Mouse (Mus musculus): ENCODE measurements around the gene Clcnka. TPM values are rescaled to one million over a fixed set of nuclear protein-coding genes. Genes with fewer than 3 reads are reported as not detected.

The Clcnka gene
- polyA plus RNA-seq, 1 experiment from 2014 or later = not detected

GRCm38 (mm10) chr4:141429847-141430246 lies 31.3 kb upstream of the Clcnka start:
- peaks cover 2% of the 10 kb centered on the region; the same call in 1 of the 2 replicates for H3K27me3 ChIP-seq (replicated peaks)
- no peak overlapping the region for H3K27ac ChIP-seq (replicated peaks)
- ATAC-seq (ENCODE audit: extremely low read depth, insufficient number of reproducible peaks, low FRiP score, low TSS enrichment) = no peak
- peaks cover 28% of the 10 kb centered on the region for H3K4me1 ChIP-seq
- H3K4me3 ChIP-seq = no peak overlapping the region
- no peak overlapping the region for H3K9ac ChIP-seq
- H3K4me2 ChIP-seq = no peak overlapping the region
- H3K36me3 ChIP-seq = peaks cover 1% of the 10 kb centered on the region; the same call in 1 of the 2 replicates
- H3K9me3 ChIP-seq = no peaks in the 10 kb centered on the region
- WGBS = 43% methylated on average over 9 of the region's 9 CpGs

- no peaks in the 10 kb centered on the region for H3K9me3 ChIP-seq
- H3K9ac ChIP-seq = no peak overlapping the region
- no peak overlapping the region for H3K4me2 ChIP-seq
- peaks cover 31% of the 10 kb centered on the region for H3K4me1 ChIP-seq
- no peak overlapping the region for H3K4me3 ChIP-seq
- H3K36me3 ChIP-seq = peaks cover 4% of the 10 kb centered on the region
- H3K27me3 ChIP-seq (replicated peaks) = peaks cover 5% of the 10 kb centered on the region; the same call in 1 of the 2 replicates
- peak overlapping the region; percentile 45; the same call in 1 of the 2 replicates for H3K27ac ChIP-seq (replicated peaks)
- ATAC-seq (ENCODE audit: extremely low read depth, insufficient number of reproducible peaks, low FRiP score, low TSS enrichment) = no peak
- WGBS = 70% methylated on average over 6 of the region's 6 CpGs
Measured at GRCm38 (mm10) chr4:141429381-141429780, 30.9 kb upstream of the Clcnka start.

GRCm38 (mm10) chr4:141427921-141428320 lies 29.4 kb upstream of the Clcnka start:
- no peak overlapping the region for H3K4me3 ChIP-seq
- peaks cover 42% of the 10 kb centered on the region for H3K4me1 ChIP-seq
- H3K36me3 ChIP-seq = peaks cover 19% of the 10 kb centered on the region
- no peak for ATAC-seq (ENCODE audit: extremely low read depth, insufficient number of reproducible peaks, low FRiP score, low TSS enrichment)
- H3K9me3 ChIP-seq = no peaks in the 10 kb centered on the region
- peaks cover 5% of the 10 kb centered on the region; the same call in 1 of the 2 replicates for H3K27me3 ChIP-seq (replicated peaks)
- 86% methylated on average over 13 of the region's 13 CpGs for WGBS
- H3K4me2 ChIP-seq = no peak overlapping the region
- H3K9ac ChIP-seq = no peak overlapping the region
- H3K27ac ChIP-seq (replicated peaks) = peak overlapping the region; percentile 98

- Histone ChIP-seq H3K27me3 (replicated peaks) (peaks cover 5% of the 10 kb centered on the region; the same call in 1 of the 2 replicates), H3K9ac (peak overlapping the region; percentile 99), H3K36me3 (peaks cover 20% of the 10 kb centered on the region), H3K4me1 (peaks cover 42% of the 10 kb centered on the region), H3K9me3 (no peaks in the 10 kb centered on the region), H3K4me2 (peak overlapping the region; percentile 90), H3K4me3 (peak overlapping the region; percentile 81; the same call in 1 of the 2 replicates), H3K27ac (replicated peaks) (peak overlapping the region; percentile 98)
- WGBS = 59% methylated on average over 10 of the region's 10 CpGs
- no peak for ATAC-seq (ENCODE audit: extremely low read depth, insufficient number of reproducible peaks, low FRiP score, low TSS enrichment)
Measured at GRCm38 (mm10) chr4:141426796-141427745, 28.5 kb upstream of the Clcnka start.

GRCm38 (mm10) chr4:141425484-141426479 lies 27.3 kb upstream of the Clcnka start:
- no peaks in the 10 kb centered on the region for H3K9me3 ChIP-seq
- H3K4me2 ChIP-seq = peak overlapping the region; percentile 90
- H3K27ac ChIP-seq (replicated peaks) = peak overlapping the region; percentile 98
- peak; percentile 58 for ATAC-seq (ENCODE audit: extremely low read depth, insufficient number of reproducible peaks, low FRiP score, low TSS enrichment)
- 2% methylated on average over 36 of the region's 36 CpGs for WGBS
- H3K4me3 ChIP-seq = peak overlapping the region; percentile 81
- peaks cover 54% of the 10 kb centered on the region for H3K4me1 ChIP-seq
- H3K27me3 ChIP-seq (replicated peaks) = peaks cover 5% of the 10 kb centered on the region; the same call in 1 of the 2 replicates
- H3K9ac ChIP-seq = peak overlapping the region; percentile 99
- peaks cover 20% of the 10 kb centered on the region for H3K36me3 ChIP-seq

- 38% methylated on average over 13 of the region's 13 CpGs for WGBS
- H3K4me2 ChIP-seq = peak overlapping the region; percentile 90
- peak overlapping the region; percentile 98 for H3K27ac ChIP-seq (replicated peaks)
- peak overlapping the region; percentile 99 for H3K9ac ChIP-seq
- peak overlapping the region; percentile 81 for H3K4me3 ChIP-seq
- ATAC-seq (ENCODE audit: extremely low read depth, insufficient number of reproducible peaks, low FRiP score, low TSS enrichment) = no peak
- peaks cover 20% of the 10 kb centered on the region for H3K36me3 ChIP-seq
- peaks cover 73% of the 10 kb centered on the region for H3K4me1 ChIP-seq
- no peaks in the 10 kb centered on the region for H3K9me3 ChIP-seq
- H3K27me3 ChIP-seq (replicated peaks) = peaks cover 5% of the 10 kb centered on the region; the same call in 1 of the 2 replicates
Measured at GRCm38 (mm10) chr4:141423691-141424431, 25.3 kb upstream of the Clcnka start.

- H3K4me2 ChIP-seq = peak overlapping the region; percentile 90
- peak overlapping the region; percentile 99 for H3K9ac ChIP-seq
- peaks cover 73% of the 10 kb centered on the region for H3K4me1 ChIP-seq
- peaks cover 5% of the 10 kb centered on the region; the same call in 1 of the 2 replicates for H3K27me3 ChIP-seq (replicated peaks)
- ATAC-seq (ENCODE audit: extremely low read depth, insufficient number of reproducible peaks, low FRiP score, low TSS enrichment) = no peak
- H3K36me3 ChIP-seq = peaks cover 20% of the 10 kb centered on the region
- no peaks in the 10 kb centered on the region for H3K9me3 ChIP-seq
- H3K27ac ChIP-seq (replicated peaks) = peak overlapping the region; percentile 98
- WGBS = 49% methylated on average over 5 of the region's 5 CpGs
- peak overlapping the region; percentile 81 for H3K4me3 ChIP-seq
Measured at GRCm38 (mm10) chr4:141423288-141423687, 24.8 kb upstream of the Clcnka start.

GRCm38 (mm10) chr4:141422841-141423240 lies 24.3 kb upstream of the Clcnka start:
- peak overlapping the region; percentile 90 for H3K4me2 ChIP-seq
- peak overlapping the region; percentile 99 for H3K9ac ChIP-seq
- H3K4me3 ChIP-seq = peak overlapping the region; percentile 81
- no peaks in the 10 kb centered on the region for H3K9me3 ChIP-seq
- peak overlapping the region; percentile 98 for H3K27ac ChIP-seq (replicated peaks)
- peaks cover 73% of the 10 kb centered on the region for H3K4me1 ChIP-seq
- ATAC-seq (ENCODE audit: extremely low read depth, insufficient number of reproducible peaks, low FRiP score, low TSS enrichment) = no peak
- peaks cover 20% of the 10 kb centered on the region for H3K36me3 ChIP-seq
- peaks cover 5% of the 10 kb centered on the region; the same call in 1 of the 2 replicates for H3K27me3 ChIP-seq (replicated peaks)
- 37% methylated on average over 5 of the region's 5 CpGs for WGBS

- Histone ChIP-seq H3K27ac (replicated peaks) (peak overlapping the region; percentile 98), H3K9ac (peak overlapping the region; percentile 99), H3K4me1 (peaks cover 61% of the 10 kb centered on the region), H3K4me2 (peak overlapping the region; percentile 90), H3K9me3 (no peaks in the 10 kb centered on the region), H3K4me3 (peak overlapping the region; percentile 81), H3K27me3 (replicated peaks) (peaks cover 5% of the 10 kb centered on the region; the same call in 1 of the 2 replicates), H3K36me3 (peaks cover 20% of the 10 kb centered on the region)
- peak; percentile 45; the same call in 1 of the 2 replicates for ATAC-seq (ENCODE audit: extremely low read depth, insufficient number of reproducible peaks, low FRiP score, low TSS enrichment)
- 21% methylated on average over 14 of the region's 14 CpGs for WGBS
Measured at GRCm38 (mm10) chr4:141421423-141421822, 22.9 kb upstream of the Clcnka start.

- H3K27ac ChIP-seq (replicated peaks) = peak overlapping the region; percentile 98
- H3K27me3 ChIP-seq (replicated peaks) = peaks cover 5% of the 10 kb centered on the region; the same call in 1 of the 2 replicates
- peak overlapping the region; percentile 99 for H3K9ac ChIP-seq
- WGBS = 16% methylated on average over 9 of the region's 9 CpGs
- no peak for ATAC-seq (ENCODE audit: extremely low read depth, insufficient number of reproducible peaks, low FRiP score, low TSS enrichment)
- H3K4me2 ChIP-seq = peak overlapping the region; percentile 90
- peaks cover 20% of the 10 kb centered on the region for H3K36me3 ChIP-seq
- H3K4me1 ChIP-seq = peaks cover 56% of the 10 kb centered on the region
- H3K9me3 ChIP-seq = no peaks in the 10 kb centered on the region
- H3K4me3 ChIP-seq = peak overlapping the region; percentile 81
Measured at GRCm38 (mm10) chr4:141420886-141421285, 22.4 kb upstream of the Clcnka start.
